Mouse (Mus musculus): ENCODE data around the gene 9430097D07Rik.

9430097D07Rik gene

DNA sequence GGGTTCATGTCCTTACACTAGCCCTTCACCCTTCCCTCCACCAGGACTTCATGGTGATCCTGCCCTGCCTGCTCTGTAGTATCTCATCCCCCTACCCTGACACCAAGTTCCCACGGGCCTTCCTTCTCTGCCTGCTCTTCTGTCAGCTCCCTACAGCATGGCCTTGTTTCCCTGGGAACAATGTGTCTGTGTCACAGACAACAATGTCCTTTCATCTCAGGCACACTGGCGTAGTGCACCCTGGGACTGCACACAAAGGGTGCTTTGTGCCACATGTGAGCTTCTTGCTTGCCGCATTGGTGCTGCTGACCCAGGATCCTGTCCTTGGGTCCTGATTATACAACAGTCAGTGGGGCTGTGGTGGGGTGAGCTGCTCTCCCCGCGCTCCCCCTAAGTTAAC, 15.9 kb downstream of the 9430097D07Rik start:
- DNase-seq (ENCODE audit: low spot score): no peak

- DNase-seq (ENCODE audit: low spot score): no peak
Measured at GRCm38 (mm10) chr2:32556019-32556418, 19.5 kb downstream of the 9430097D07Rik start.

DNA sequence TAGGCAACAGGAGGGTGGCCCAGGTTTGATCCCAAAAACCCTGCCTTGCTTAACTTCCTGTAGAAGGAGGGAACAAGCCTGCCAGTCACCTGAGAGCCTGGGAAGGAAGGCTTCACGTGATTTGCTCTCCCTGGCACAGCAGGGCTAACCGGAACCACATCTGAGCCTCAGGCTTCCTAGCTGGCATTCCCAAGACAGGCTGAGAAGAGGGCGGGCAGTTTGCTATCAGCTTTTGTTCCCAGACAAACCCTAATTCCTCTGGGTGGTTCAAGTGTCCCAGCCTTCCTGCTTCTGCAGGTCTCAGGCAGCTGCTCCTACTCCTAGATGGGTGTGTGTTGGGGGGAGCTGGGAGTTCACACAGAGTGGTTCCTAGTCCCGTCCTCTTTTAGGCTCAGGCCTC, 20.0 kb downstream of the 9430097D07Rik start:
- no peak for DNase-seq (ENCODE audit: low spot score)

DNA sequence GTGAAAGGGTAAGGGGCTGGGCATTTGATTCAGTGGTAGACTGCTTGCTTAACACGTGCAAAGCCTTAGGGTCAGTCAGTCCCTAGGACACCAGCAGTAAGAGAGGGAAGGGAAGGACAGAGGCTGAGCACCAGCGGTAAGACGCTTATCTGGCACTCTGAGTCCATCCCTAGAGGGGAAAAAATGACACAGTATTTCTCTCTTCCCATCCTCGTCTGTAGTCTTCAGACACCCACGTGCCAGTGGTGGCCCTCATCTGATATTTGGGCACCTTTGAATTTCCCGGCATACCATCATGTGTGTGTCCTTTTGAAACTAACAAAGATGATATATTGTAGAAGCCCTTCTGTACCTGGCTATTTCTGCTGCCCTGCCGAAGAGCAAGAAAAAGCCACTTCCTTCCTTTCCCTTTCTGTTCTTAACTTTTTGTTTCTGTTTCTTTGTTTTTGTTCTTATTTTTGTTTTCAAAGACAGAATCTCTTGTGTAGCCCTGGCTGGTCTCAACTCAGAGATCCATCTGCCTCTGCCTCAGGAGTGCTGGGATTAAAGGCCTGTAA, 21.8 kb downstream of the 9430097D07Rik start:
- no peak for DNase-seq (ENCODE audit: low spot score)

- no peak for DNase-seq (ENCODE audit: low spot score)
Measured at GRCm38 (mm10) chr2:32551236-32551635, 24.2 kb downstream of the 9430097D07Rik start.

- DNase-seq (ENCODE audit: low spot score): peak; percentile 64
Measured at GRCm38 (mm10) chr2:32549764-32550163, 25.7 kb downstream of the 9430097D07Rik start.

GRCm38 (mm10) chr2:32549171-32549570, 26.3 kb downstream of the 9430097D07Rik start:
- no peak for DNase-seq (ENCODE audit: low spot score)

- peak; percentile 65 for DNase-seq (ENCODE audit: low spot score)
Measured at GRCm38 (mm10) chr2:32547964-32548739, 27.3 kb downstream of the 9430097D07Rik start.

DNA sequence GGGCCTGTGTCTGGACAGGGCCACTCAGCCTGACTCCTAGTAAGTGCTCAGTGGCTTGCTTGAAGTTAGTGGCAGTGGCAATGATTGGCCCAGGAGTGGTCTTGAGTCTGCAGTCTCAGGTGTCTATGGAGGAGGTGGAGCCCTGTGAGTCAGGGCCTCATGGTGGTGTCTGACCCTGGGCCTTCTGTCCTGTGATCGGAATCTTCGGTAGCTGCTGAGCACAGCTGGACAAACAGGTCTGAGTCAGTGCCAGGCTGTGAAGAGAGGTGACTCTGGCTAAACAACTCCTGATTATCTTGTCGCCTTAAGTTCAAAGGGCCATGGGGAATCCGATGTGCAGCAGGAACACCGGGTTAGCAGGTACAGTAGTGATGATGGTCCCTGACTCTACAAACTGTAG, 28.1 kb downstream of the 9430097D07Rik start:
- DNase-seq (ENCODE audit: low spot score): no peak

DNA sequence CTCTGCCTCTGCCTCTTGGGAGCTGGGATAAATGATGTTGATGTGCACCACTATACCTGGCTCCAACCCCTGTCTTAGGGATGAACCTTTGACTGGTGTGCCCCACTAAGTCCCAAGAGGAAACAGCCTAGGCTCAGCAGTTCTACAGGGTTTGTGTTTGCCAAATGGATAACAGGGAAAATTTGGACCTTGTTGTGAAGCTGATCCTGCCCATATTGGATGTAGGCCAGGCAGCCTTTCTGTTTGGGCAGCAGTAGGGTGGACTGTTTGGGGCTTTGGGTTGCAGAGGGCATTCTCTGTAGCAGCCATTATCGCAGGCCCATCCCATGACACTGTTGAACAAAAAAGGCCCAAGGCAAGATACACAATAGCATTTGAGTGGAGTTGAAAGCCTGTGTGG, 28.5 kb downstream of the 9430097D07Rik start:
- no peak for DNase-seq (ENCODE audit: low spot score)

- DNase-seq (ENCODE audit: low spot score): no peak
Measured at GRCm38 (mm10) chr2:32543031-32543449, 32.4 kb downstream of the 9430097D07Rik start.

DNA sequence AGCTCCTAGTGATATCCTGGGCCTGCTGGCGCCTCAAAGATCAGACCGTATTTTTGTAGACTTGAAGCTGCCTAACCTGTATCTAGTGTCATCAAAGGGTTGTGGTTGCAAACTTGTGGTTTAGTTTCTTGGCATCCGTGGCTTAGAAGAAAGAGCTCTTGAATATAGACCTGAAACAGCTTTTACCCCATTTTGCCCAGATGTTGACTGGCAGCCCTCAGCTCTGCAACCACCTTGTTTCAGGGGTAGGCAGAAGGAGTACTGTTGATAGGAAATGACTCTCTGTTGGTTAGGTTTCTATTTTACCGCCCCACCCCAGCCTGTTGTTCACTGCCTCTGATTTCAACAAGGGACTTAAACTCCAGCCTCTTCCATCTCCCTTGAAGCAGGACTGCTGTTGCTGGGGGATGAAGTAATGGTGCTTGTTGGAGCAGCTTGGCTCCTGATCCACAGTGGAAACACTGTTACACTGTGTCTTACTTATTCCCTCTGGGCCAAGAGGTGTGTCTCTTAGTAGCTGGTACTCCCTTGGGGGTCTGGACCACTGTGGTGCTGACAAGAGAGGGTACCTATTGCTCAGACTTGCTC, 33.4 kb downstream of the 9430097D07Rik start:
- no peak for DNase-seq (ENCODE audit: low spot score)

DNA sequence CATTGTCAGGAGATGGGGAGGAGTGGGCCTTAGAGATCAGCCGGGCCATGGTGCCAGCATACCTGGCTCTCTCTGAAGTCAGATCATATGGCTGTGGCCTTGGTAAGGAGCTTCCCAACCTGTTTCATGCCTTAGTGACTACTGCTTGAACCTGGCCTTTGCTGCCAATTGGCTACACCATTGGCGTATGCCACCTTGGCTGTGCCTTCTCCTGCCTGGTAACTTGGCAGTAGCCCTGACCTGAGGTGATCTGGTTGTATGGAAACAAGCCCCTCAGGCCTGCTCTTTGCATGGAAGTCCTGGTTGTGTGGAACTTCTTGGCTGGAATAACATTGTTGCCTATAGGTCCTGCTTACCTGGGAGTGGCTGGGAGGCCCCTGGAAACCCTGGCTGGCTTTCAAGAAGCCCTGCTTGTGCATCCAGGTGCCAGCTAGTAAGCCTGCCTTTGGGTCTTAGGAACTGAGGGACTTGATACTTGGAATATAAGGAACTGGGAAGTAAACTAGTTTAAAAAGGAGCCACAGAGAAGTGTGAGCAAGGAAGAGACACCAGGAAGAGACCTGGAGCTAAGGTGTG, 34.1 kb downstream of the 9430097D07Rik start:
- no peak for DNase-seq (ENCODE audit: low spot score)

DNA sequence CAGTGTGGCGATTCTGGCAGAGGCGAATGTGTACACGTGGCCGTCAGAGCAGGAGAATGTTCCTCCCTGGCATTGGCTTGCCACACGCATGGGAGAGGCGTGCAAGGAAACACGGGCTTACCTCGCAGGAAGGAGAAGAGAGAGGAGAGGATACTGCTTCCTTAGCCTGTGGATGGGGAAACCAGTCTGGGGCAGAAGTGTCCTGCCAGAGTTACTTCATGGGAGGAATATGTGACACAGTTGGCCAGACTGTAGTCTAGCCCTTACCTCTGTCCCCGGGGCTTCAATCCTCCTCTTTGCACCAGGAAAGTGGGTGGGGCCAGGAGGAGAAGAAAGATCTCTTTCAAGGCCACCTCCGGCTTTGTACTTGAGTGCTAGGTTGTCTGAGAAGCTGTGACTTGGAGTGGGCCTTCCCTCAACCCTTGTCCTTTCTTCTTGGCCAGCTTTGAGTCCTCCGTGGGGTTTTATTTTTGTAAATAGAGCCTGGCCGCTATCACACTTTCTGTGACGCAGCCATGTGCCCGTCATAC, 36.0 kb downstream of the 9430097D07Rik start:
- DNase-seq (ENCODE audit: low spot score): no peak

GRCm38 (mm10) chr2:32538461-32538860, 37.0 kb downstream of the 9430097D07Rik start:
- DNase-seq (ENCODE audit: low spot score): no peak

DNA sequence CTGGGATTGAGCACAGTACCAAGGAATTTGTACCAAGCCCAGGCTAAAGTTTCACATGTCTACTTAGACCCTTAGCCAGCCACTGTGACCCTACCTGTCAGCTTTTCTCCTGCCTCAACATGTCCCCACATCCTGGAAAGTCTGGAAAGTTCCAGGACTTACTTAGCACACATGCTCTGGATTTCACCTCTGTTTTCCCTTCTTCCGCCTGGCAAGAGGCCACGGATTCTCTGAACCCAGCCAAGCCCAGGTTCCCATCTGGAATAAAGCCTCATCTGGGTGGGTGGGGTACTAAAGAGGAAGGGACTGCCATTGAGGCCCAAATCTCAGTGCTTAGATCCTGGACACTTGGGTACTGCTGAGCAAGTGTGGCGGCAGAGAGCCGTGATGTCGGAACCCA, 37.5 kb downstream of the 9430097D07Rik start:
- peak; percentile 46 for DNase-seq (ENCODE audit: low spot score)

DNA sequence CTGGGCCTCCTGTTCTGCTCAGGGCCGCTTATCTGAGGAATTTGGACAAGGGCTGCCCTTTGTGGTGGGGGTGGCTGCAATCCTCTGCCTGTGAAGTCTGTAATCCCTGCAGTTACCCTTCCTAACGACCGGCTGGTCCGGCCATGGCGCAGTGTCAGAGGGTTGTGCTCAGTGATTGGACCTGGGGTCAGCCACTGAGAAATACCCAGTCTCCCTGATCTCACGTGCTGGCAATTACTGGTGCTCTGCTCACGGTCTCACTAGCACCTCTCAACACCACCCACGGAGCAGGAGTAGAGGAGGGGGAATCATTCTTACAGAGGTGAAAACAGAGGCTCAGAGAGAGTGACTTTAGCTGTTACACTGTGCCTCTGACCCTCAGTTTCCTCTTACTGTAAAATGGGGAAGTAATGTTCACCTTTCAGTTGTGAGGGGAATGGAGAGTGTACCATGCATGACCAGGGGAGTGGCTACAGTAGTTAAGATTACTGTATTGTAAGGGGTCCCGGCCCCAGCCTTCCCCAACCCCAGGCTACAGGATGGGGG, 38.1 kb downstream of the 9430097D07Rik start:
- DNase-seq (ENCODE audit: low spot score): no peak

DNA sequence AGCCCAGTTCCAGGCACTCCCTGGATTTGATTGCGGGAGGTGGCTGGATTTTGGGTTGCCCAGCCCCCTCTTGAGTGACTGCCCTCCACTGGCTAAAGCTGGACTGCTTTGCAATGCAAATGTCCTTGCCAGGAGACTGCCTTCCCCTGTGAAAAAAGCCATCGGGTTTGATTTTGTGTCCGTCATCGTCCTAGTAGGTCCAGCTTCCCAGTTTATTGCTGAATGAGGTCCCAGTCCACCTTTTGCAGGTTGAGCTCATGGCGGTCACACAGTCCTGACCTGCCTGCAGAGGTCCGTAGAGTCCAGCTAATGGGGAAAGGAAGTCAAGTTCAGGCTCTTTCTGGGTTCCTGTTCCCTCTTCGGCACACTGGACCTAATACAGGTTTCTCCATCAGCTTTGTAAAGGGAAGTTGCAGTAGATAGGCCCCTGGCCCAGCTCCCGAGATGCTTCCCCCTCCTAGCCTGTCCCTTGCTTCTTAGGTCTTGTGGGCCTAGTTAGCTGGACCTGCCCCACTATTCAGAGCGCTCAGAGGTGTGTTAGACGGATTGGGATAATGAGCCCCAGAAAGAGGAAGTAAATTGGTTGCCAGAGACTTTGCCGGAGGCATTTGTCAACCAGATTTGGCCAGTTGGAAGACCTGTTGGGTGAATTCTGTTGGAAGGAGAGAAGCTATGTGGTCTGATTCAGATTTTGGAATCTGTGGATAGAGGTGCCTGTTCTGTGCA, 38.7 kb downstream of the 9430097D07Rik start:
- peak; percentile 49 for DNase-seq (ENCODE audit: low spot score)

- peak; percentile 42 for DNase-seq (ENCODE audit: low spot score)
Measured at GRCm38 (mm10) chr2:32536086-32536633, 39.3 kb downstream of the 9430097D07Rik start.

GRCm38 (mm10) chr2:32535501-32535991, 39.9 kb downstream of the 9430097D07Rik start:
- DNase-seq (ENCODE audit: low spot score): peak; percentile 81
